Mouse (Mus musculus) frontal cortex, postnatal 25 days (tissue): ENCODE measurements at regions not wholly inside any gene's neighbourhood (a gene's known extent, or its start where the extent isn't known, plus 50 kb on each side); places are given as distances from the start of the nearest gene placed in this dataset.

Experiments
- DNase-seq, 2 experiments: peaks; one replicate each; pipeline ENCODE4 v3.0.0; 2022; ENCODE audit warnings: low spot score in 2 of 2

GRCm38 (mm10) chr11:15572716-15573115 lies 684.8 kb upstream of the Vstm2a start:
- no peak for DNase-seq

DNA sequence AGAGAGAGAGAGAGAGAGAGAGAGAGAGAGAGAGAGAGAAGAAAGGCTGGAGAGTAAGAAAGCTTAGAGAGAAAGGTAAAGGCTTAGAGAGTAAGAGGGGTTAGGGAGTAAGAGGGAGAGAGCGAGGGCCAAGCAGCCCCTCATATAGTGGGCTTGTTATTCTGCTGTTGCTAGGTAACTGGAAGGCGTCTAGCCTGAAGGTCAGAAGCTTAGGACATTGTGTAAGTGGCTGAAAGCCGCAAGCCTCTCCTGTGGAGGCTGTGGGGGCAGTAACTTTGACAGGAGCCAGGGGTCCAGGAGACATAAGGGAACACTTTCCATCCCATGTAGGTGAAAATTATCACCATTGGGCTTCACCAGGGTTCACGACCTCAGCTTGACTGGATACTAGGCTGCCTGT lies 637.6 kb upstream of the Vstm2a start:
- DNase-seq: no peak

DNA sequence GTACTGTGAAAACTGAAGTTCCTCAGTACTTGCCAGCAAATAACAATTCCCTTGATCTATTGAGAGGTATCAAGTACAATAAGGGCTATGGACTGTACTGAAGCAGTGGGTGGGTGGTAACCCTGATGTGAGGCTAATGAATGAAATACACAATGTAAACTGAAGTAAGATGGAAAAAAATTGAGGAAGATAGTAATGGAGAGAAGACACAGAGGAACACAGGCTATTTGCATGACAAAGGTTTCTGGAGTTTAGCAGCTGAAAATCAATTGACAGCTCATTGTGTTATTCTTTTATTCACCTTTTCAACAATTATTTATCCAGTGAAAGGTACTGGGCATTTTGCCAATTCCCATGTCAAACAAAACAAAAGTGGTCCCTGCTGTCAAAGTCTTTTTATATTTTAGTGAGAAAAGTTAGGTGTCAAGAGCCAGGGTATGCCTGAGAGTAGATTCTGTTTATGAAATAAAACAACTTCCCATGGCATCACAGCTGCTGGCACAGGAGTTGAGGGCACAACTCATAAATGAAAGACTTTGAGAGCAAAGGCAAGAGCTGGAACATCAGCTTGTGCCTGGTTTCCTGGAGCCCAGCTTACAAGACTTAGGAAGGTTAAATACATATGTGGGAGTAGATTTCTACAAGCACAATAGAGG lies 608.4 kb upstream of the Vstm2a start:
- DNase-seq: no peak

GRCm38 (mm10) chr11:15689073-15689472 lies 568.5 kb upstream of the Vstm2a start:
- no peak for DNase-seq

- DNase-seq: no peak
These were observed 559.3 kb upstream of the Vstm2a start for GRCm38 (mm10) chr11:15698001-15698756.

DNA sequence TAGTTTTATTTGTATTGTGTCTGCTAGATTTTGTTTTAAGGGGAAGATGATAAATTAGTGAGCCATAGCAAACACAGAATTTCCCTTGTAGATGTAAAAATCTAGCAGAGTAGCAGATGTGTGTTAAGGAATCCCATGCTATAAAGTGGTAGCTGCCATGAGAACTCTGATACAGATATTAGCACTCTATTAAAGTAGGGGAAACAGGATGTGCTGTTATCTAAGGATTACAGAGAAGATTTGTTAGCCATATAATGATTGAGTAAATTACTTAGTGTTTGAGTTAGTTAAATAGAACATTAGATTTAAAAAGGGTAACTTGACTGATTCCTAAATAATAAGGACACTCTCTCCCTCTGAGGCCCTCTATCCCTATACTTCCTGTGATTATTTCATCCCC lies 541.5 kb upstream of the Vstm2a start:
- DNase-seq: no peak

DNA sequence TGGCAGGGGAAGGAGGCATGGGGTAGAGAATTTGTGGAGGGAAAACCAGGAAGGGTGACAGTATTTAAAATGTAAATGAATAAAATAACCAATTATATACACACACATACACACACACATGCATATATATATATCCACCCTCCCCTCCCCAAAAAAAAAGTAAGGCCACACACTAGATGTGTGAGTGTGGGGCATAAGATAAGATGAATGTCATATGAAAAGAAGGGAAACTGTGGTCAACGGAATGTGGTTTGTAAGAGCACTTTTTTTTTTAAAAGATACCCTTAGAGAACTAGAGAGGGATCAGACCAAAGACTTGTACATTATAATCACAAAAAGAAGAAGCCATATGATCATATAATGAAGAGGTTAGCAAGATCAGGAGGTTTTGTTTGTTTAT lies 540.0 kb upstream of the Vstm2a start:
- no peak for DNase-seq

DNA sequence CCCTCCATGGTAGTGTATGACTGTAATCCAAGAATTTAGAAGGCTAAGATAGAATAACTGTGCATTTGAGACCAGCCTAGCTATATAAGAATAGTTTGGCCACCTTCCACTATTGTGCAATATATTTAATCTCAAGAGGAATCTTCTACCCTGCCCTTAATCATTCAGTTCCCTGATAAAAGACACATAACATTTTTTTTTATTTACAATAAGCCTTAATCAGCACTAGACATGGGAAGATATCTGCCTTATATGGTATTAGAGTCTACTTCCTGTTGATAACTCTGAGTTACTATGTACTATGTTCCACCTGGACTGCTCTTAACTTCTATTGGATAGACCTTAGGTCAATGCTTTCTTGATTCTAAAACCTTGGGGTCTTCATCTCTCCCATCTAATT lies 519.9 kb upstream of the Vstm2a start:
- no peak for DNase-seq

DNA sequence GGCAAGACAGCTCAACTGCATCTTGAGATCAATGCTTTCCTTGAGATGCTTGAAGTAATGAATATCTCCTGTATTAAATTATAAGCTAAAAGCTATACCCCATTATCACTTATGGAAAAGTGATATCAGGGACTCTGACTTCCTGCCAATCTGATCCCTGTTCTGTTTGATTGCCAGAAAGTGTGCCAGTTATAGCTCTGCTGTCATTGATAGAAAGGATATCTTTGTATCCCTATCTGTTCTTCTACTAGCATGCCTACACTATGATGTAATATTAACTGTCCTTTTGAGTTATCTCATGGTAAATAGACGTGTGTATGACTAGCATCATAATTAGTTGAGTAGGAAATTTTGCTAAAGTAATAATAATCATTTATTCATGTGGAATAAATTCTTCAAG lies 501.5 kb upstream of the Vstm2a start:
- no peak for DNase-seq

GRCm38 (mm10) chr11:15769651-15770617 lies 487.6 kb upstream of the Vstm2a start:
- DNase-seq: peak in 1 of 2 experiments; percentile 5
